Mouse (Mus musculus) forebrain, embryonic 13.5 days (tissue): ENCODE measurements at regions not wholly inside any gene's neighbourhood (a gene's known extent, or its start where the extent isn't known, plus 50 kb on each side); places are given as distances from the start of the nearest gene placed in this dataset.

Experiments used
- ATAC-seq: fragments of 200-750 bp; cut with Nextera tagmentation; 2 replicates; pipeline ENCODE4 v1.8.0; 2017
- H3K27ac ChIP-seq: fragments of 300-500 bp; sonication (generic); 2 replicates; pipeline ENCODE4 v1.5.1; 2015; ENCODE audit warnings: inconsistent platforms, mild to moderate bottlenecking, moderate library complexity
- H3K27me3 ChIP-seq: fragments of 300-500 bp; sonication (generic); 2 replicates; pipeline ENCODE4 v1.6.1; 2015; ENCODE audit warnings: mild to moderate bottlenecking, inconsistent platforms
- H3K36me3 ChIP-seq: fragments of 300-500 bp; sonication (generic); 2 replicates; pipeline ENCODE4 v1.6.1; 2015; ENCODE audit warnings: mild to moderate bottlenecking, inconsistent platforms; ENCODE audit not compliant: poor library complexity, severe bottlenecking
- H3K4me1 ChIP-seq: fragments of 300-500 bp; sonication (generic); 2 replicates; pipeline ENCODE4 v1.6.1; 2015; ENCODE audit warnings: inconsistent platforms
- H3K4me2 ChIP-seq: fragments of 300-500 bp; sonication (generic); 2 replicates; pipeline ENCODE4 v1.6.1; 2015; ENCODE audit warnings: inconsistent platforms, mild to moderate bottlenecking, moderate library complexity
- H3K4me3 ChIP-seq: fragments of 300-500 bp; sonication (generic); 2 replicates; pipeline ENCODE4 v1.5.1; 2015; ENCODE audit warnings: mild to moderate bottlenecking, inconsistent platforms
- H3K9ac ChIP-seq: fragments of 300-500 bp; sonication (generic); 2 replicates; pipeline ENCODE4 v1.6.1; 2015; ENCODE audit warnings: mild to moderate bottlenecking, inconsistent platforms
- H3K9me3 ChIP-seq: fragments of 300-500 bp; sonication (generic); replicated peaks from 2 replicates; pipeline ENCODE4 v1.6.1; 2016; ENCODE audit warnings: inconsistent platforms
- WGBS: fragments of 180-500 bp; shearing (Covaris S2); methylation state at CpG from one replicate; pipeline ENCODE4 v1.1.7; 2015; 5-methylcytosine and 5-hydroxymethylcytosine counted together

DNA sequence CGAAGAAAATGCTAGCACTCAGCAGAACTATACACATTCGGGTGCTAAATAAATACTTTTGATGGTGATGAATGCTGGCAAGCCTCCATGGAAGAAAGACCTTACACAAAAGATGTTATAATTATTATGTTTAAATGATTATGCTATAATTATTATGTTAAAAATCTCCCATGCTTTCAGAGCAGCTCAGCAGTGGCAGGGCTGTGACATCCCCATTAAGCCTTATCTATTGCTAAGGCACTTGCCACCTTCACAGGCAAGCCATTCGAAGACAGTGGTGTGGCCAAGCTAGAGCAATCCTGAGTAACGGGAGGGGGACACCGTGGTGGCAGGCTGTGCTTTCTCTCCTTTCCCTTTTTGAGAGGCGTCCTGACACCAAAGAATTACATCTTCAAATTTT is 869.9 kb downstream of the Tmem182 start:
- WGBS = 53% methylated on average over 6 of the region's 6 CpGs
- Histone ChIP-seq H3K27me3 (no peaks in the 10 kb centered on the region), H3K36me3 (no peaks in the 10 kb centered on the region), H3K4me1 (peaks cover 18% of the 10 kb centered on the region), H3K4me3 (no peak overlapping the region), H3K9me3 (no peaks in the 10 kb centered on the region), H3K9ac (0 out of 2 replicates have a peak overlapping the region, but pooled peaks have one; percentile 12), H3K4me2 (no peak overlapping the region), H3K27ac (no peak overlapping the region)
- ATAC-seq = no peak

DNA sequence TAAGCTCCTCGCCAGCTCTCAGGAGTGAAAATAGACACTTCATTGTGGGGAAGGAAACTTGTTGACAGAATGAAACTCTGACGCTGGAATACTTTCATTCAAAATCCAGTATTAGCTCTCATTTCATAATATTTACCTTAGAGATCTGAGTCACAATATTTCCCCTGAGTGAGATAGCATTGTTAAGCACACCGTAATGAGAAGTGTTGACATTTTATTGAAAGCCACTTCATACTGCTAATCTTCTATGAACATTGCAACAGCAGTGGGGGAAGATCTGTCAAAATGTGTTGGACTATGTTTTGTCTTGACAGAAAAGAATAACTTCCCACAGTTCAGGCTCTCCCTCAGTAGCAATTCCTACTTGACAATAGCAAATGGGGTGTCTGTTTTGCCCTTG is 900.3 kb downstream of the Tmem182 start:
- H3K4me2 ChIP-seq = no peak overlapping the region
- H3K27ac ChIP-seq = no peak overlapping the region
- H3K36me3 ChIP-seq = no peaks in the 10 kb centered on the region
- H3K4me3 ChIP-seq = no peak overlapping the region
- ATAC-seq = no peak
- 72% methylated on average over 3 of the region's 3 CpGs for WGBS
- H3K9ac ChIP-seq = no peak overlapping the region
- no peaks in the 10 kb centered on the region for H3K27me3 ChIP-seq
- H3K4me1 ChIP-seq = no peaks in the 10 kb centered on the region
- H3K9me3 ChIP-seq = no peaks in the 10 kb centered on the region

GRCm38 (mm10) chr1:41742644-41743331 is 937.4 kb downstream of the Tmem182 start:
- no peaks in the 10 kb centered on the region for H3K27me3 ChIP-seq
- no peak overlapping the region for H3K9ac ChIP-seq
- WGBS = 12% methylated on average over 5 of the region's 5 CpGs
- peak overlapping the region; percentile 79 for H3K27ac ChIP-seq
- ATAC-seq = peak; percentile 90
- H3K4me1 ChIP-seq = 0 out of 2 replicates have a peak, but pooled peaks cover 16% of the 10 kb centered on the region
- H3K4me3 ChIP-seq = peak overlapping the region; percentile 36
- H3K36me3 ChIP-seq = no peaks in the 10 kb centered on the region
- no peaks in the 10 kb centered on the region for H3K9me3 ChIP-seq
- H3K4me2 ChIP-seq = peak overlapping the region; percentile 38

GRCm38 (mm10) chr1:41743332-41743710 is 937.9 kb downstream of the Tmem182 start:
- peak overlapping the region; percentile 36 for H3K4me3 ChIP-seq
- no peak overlapping the region; the same call in 1 of the 2 replicates for H3K9ac ChIP-seq
- WGBS = 26% methylated on average over 6 of the region's 6 CpGs
- H3K27ac ChIP-seq = peak overlapping the region; percentile 79
- H3K27me3 ChIP-seq = no peaks in the 10 kb centered on the region
- 0 out of 2 replicates have a peak, but pooled peaks cover 16% of the 10 kb centered on the region for H3K4me1 ChIP-seq
- peak overlapping the region; percentile 38 for H3K4me2 ChIP-seq
- no peaks in the 10 kb centered on the region for H3K9me3 ChIP-seq
- peak; percentile 67 for ATAC-seq
- H3K36me3 ChIP-seq = no peaks in the 10 kb centered on the region

DNA sequence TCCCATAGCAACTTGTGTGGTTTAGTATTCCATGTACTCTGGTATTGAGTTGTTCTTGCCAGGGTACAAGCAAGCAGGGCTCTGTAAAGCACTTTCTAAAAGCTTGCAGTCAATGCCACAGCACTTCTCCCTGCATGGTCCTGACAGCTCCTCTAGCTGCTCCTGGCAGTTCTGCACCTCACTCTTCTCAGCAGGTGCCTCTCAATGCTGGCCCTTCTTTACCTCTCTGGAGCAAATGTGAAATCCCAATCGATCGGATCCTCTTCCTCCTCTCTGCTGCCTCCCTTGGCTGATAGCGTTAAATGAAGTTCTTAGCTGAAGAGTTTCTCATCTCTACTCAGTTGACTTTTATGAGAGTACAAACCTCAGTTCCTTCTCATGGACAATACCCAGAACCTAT is 939.1 kb downstream of the Tmem182 start:
- Histone ChIP-seq H3K9ac (peak overlapping the region; percentile 56), H3K4me3 (peak overlapping the region; percentile 36), H3K27me3 (no peaks in the 10 kb centered on the region), H3K9me3 (no peaks in the 10 kb centered on the region), H3K27ac (peak overlapping the region; percentile 74), H3K36me3 (no peaks in the 10 kb centered on the region), H3K4me2 (peak overlapping the region; percentile 48), H3K4me1 (peaks cover 22% of the 10 kb centered on the region; the same call in 1 of the 2 replicates)
- ATAC-seq = no peak
- WGBS = 39% methylated on average over 3 of the region's 3 CpGs

DNA sequence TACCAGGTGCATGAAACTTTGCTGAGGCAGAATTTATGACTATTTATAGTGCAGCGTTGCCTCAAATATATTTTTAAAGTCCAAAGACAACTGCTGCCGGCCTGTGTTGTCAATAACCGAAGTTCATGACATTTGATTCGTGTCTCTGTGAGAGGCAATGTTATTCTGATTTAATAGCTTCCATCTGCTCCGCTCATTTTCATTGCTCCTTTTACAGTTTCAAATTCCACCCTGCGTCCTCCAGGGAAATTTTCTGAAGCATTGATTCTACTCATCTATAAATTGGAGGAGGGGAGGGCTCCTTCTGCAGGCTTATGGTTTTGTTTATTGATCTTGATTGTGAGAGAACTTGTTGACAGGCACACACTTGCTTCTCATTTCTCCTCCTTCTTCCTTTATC is 936.2 kb upstream of the Pou3f3 start:
- Histone ChIP-seq H3K9ac (no peak overlapping the region), H3K36me3 (no peaks in the 10 kb centered on the region)

More for the DNA sequence above, 936.2 kb upstream of the Pou3f3 start:
- H3K4me1 ChIP-seq = no peaks in the 10 kb centered on the region
- WGBS = 86% methylated on average over 6 of the region's 6 CpGs
- no peak overlapping the region for H3K27ac ChIP-seq
- no peaks in the 10 kb centered on the region for H3K9me3 ChIP-seq
- no peak overlapping the region for H3K4me2 ChIP-seq
- no peak for ATAC-seq
- H3K4me3 ChIP-seq = no peak overlapping the region
- no peaks in the 10 kb centered on the region for H3K27me3 ChIP-seq
